Mouse (Mus musculus): ENCODE data around the gene Chkb. TPM values are rescaled to one million over a fixed set of nuclear protein-coding genes. Genes with fewer than 3 reads are reported as not detected.

The Chkb gene
- 115 and 138 TPM in 2 replicates for polyA plus RNA-seq (2012; ENCODE audit: insufficient read depth, insufficient read length, missing spikeins)

DNA sequence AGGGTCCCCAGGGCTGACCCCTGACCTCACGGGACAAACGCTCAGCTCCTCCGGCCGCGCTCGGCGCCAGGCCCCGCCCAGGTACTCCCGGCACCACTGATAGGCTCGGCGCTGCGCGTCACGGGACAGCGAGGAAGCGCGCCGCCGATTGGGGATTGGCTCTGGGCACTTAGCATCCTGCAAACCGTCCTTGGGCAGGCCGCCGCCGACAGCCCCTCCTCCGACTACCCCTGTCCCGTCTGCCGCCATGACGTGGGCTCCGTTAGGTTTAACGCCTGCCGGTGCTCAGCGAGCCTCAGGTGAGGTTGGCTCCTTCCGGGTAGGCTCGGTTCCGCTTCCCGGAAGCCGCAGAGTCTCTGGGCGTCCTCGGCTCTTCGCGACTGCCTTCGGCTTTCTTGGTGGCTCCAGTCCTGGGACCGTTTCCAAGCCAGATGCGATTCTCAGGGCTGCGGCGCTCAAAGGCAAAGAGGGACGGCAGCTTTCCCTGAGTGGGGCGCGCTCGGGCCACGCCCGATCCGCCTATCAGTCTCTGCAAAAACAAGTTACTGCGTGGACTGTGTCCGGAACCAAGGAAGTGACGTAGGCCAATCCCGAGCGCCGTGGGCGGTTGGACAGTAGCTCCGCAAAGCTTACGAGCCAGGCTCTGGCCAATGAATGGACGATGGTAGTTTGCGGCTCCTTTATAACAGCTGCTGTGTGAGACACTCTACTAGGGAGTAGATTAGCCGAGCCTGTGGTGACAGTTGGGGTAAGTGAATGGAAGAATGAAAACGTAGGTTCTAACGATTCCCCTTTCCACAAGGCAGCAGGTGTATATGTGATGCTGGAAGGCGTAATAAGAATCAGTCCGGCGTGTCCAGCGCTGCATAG is at the start of gene Chkb, which contains the start of the genes C730034F03Rik and Gm44502:
TSS of gene Chkb (minus strand) at position 557 of the 870 bp plus-strand sequence.
TSS of gene C730034F03Rik (plus strand) at position 238 of the 870 bp plus-strand sequence.
TSS of gene Gm44502 (minus strand) at position 345 of the 870 bp plus-strand sequence.
- Histone ChIP-seq H3K4me1 (ENCODE audit: control insufficient read depth, insufficient read depth, low read length) (peaks cover 32% of the 10 kb centered on the region), H3K27ac (ENCODE audit: insufficient read depth, low read depth, low read length) (peak within 1 kb of the TSS; percentile 94), H3K4me3 (ENCODE audit: insufficient read depth, low read length) (peak within 1 kb of the TSS; percentile 63)
- TF ChIP-seq POLR2A (IDR thresholded peaks at IDR 0.05; ENCODE audit: borderline replicate concordance, low read depth, low read length) (no peak), CTCF (IDR thresholded peaks at IDR 0.05; ENCODE audit: low read depth, low read length) (no peak)

DNA sequence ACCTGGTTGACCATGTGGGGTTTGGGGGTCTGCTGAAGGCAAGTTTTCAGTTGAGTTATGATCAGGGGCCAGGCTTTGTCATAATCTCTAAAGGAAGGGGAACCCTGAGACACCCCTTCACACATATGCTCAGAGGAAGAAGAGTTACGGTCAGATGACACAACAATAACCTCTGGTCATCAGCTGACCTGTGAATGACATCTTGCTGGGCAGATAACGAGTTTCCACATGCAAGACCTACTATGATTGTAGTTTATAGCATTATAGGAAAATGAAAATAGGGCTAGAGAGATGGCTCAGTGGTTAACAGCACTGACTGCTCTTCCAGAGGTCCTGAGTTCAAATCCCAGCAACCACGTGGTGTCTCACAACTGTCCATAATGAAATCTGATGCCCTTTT is 48.9 kb upstream of the Chkb start:
- Histone ChIP-seq H3K4me3 (ENCODE audit: insufficient read depth, low read length) (no peak overlapping the region), H3K27ac (ENCODE audit: insufficient read depth, low read depth, low read length) (no peak overlapping the region), H3K4me1 (ENCODE audit: control insufficient read depth, insufficient read depth, low read length) (peaks cover 15% of the 10 kb centered on the region)
- TF ChIP-seq CTCF (IDR thresholded peaks at IDR 0.05; ENCODE audit: low read depth, low read length) (no peak), POLR2A (IDR thresholded peaks at IDR 0.05; ENCODE audit: borderline replicate concordance, low read depth, low read length) (no peak)

DNA sequence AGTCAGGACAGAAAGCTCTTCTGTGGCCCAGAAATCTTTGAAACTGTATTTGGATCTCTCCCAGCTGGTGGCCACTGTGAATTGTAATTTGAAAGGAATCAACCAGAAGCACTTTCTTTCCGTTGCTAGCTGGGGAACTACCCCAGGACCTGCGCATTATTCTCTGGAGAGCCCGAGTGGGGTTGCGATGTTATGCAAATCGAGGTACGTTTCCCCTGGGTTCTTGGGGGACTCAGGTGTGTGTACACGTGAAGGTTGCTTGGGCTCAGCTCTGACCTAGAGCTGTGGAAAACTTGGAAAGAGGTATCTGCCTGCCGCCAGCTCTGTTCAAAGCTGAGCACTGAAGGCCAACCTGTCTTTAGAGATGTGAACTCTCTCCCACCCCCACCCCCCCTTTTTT is 48.1 kb upstream of the Chkb start:
- H3K4me3 ChIP-seq (ENCODE audit: insufficient read depth, low read length), result no peak overlapping the region
- no peak overlapping the region for H3K27ac ChIP-seq (ENCODE audit: insufficient read depth, low read depth, low read length)
- peaks cover 15% of the 10 kb centered on the region for H3K4me1 ChIP-seq (ENCODE audit: control insufficient read depth, insufficient read depth, low read length)
- TF ChIP-seq POLR2A (IDR thresholded peaks at IDR 0.05; ENCODE audit: borderline replicate concordance, low read depth, low read length) (no peak), CTCF (IDR thresholded peaks at IDR 0.05; ENCODE audit: low read depth, low read length) (no peak)

DNA sequence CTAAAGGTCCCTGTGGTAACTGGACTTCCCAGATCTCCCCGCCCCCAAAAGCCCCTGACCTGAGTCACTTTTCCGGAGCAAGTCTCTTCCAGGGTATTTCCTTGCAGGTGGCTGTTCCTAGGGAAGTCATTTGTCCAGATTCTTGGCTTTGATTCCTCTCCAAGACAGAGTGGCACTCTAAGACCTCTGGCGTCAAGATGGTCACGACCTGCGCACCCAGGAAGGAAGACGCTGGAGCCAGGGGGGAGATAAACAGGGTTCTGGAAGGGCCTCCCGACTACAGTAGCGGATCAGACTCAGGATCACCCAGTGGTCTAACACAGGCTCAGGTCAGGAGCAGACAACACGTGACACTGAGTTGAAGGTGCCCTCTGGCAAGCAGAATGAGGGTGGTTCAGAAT is 47.4 kb upstream of the Chkb start, which contains the start of gene Arsa:
TSS of gene Arsa (minus strand) at position 335 of the 401 bp plus-strand sequence.
- H3K4me1 ChIP-seq (ENCODE audit: control insufficient read depth, insufficient read depth, low read length), result peaks cover 15% of the 10 kb centered on the region
- H3K4me3 ChIP-seq (ENCODE audit: insufficient read depth, low read length), result peak within 1 kb of the TSS; percentile 71
- peak within 1 kb of the TSS; percentile 14 for H3K27ac ChIP-seq (ENCODE audit: insufficient read depth, low read depth, low read length)
- TF ChIP-seq CTCF (IDR thresholded peaks at IDR 0.05; ENCODE audit: low read depth, low read length) (no peak), POLR2A (IDR thresholded peaks at IDR 0.05; ENCODE audit: borderline replicate concordance, low read depth, low read length) (no peak)

DNA sequence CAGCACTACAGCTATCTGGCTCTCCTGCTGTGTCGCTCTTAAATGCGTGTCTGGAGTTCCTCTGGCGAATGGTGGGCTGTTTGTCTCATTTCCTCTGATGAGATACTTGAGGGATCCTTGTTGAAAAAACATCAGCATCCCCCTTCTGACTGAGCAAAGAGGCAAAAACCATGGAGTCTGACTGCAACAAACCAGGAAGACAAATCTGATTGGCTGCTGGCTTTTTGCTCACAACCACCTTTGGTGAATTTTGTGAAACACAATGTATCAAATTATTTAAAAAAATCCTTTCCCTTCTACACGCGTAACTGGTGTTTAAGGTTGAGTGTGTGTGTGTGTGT is 46.7 kb upstream of the Chkb start:
- TF ChIP-seq CTCF (IDR thresholded peaks at IDR 0.05; ENCODE audit: low read depth, low read length), result no peak
- no peak for TF ChIP-seq POLR2A (IDR thresholded peaks at IDR 0.05; ENCODE audit: borderline replicate concordance, low read depth, low read length)
- H3K4me1 ChIP-seq (ENCODE audit: control insufficient read depth, insufficient read depth, low read length), result peaks cover 15% of the 10 kb centered on the region
- H3K27ac ChIP-seq (ENCODE audit: insufficient read depth, low read depth, low read length), result peak overlapping the region; percentile 14
- peak overlapping the region; percentile 71 for H3K4me3 ChIP-seq (ENCODE audit: insufficient read depth, low read length)

- peak overlapping the region; percentile 71 for H3K4me3 ChIP-seq (ENCODE audit: insufficient read depth, low read length)
- H3K27ac ChIP-seq (ENCODE audit: insufficient read depth, low read depth, low read length), result peak overlapping the region; percentile 14
- peaks cover 15% of the 10 kb centered on the region for H3K4me1 ChIP-seq (ENCODE audit: control insufficient read depth, insufficient read depth, low read length)
- peak; percentile 31; the same call in 1 of the 2 replicates for TF ChIP-seq POLR2A (IDR thresholded peaks at IDR 0.05; ENCODE audit: borderline replicate concordance, low read depth, low read length)
- TF ChIP-seq CTCF (IDR thresholded peaks at IDR 0.05; ENCODE audit: low read depth, low read length), result no peak
Observed at GRCm38 (mm10) chr15:89475611-89476474, 46.1 kb upstream of the Chkb start.

DNA sequence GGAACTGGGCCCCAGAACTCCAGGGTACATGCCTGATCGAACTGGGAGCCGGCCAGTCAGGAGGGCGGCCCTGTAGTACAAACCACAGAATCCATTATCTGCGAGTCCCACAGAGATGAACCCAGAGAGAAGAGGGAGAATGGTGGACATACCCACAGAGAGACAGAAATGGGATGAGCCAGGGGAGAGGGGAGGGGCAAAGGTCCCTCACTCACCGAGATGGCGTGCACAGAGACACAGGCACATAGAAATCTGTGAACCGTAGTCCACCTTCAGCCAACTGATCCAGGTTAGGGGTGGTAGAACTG is 45.5 kb upstream of the Chkb start:
- H3K4me1 ChIP-seq (ENCODE audit: control insufficient read depth, insufficient read depth, low read length), result peaks cover 13% of the 10 kb centered on the region
- peak overlapping the region; percentile 56 for H3K4me3 ChIP-seq (ENCODE audit: insufficient read depth, low read length)
- H3K27ac ChIP-seq (ENCODE audit: insufficient read depth, low read depth, low read length), result no peak overlapping the region
- TF ChIP-seq POLR2A (IDR thresholded peaks at IDR 0.05; ENCODE audit: borderline replicate concordance, low read depth, low read length), result no peak
- no peak for TF ChIP-seq CTCF (IDR thresholded peaks at IDR 0.05; ENCODE audit: low read depth, low read length)

GRCm38 (mm10) chr15:89474596-89475292 is 45.0 kb upstream of the Chkb start:
- Histone ChIP-seq H3K27ac (ENCODE audit: insufficient read depth, low read depth, low read length) (no peak overlapping the region), H3K4me1 (ENCODE audit: control insufficient read depth, insufficient read depth, low read length) (peaks cover 11% of the 10 kb centered on the region), H3K4me3 (ENCODE audit: insufficient read depth, low read length) (no peak overlapping the region)
- TF ChIP-seq CTCF (IDR thresholded peaks at IDR 0.05; ENCODE audit: low read depth, low read length), result no peak
- no peak for TF ChIP-seq POLR2A (IDR thresholded peaks at IDR 0.05; ENCODE audit: borderline replicate concordance, low read depth, low read length)

GRCm38 (mm10) chr15:89473921-89474320 is 44.2 kb upstream of the Chkb start:
- Histone ChIP-seq H3K4me3 (ENCODE audit: insufficient read depth, low read length) (no peak overlapping the region), H3K27ac (ENCODE audit: insufficient read depth, low read depth, low read length) (no peak overlapping the region), H3K4me1 (ENCODE audit: control insufficient read depth, insufficient read depth, low read length) (peaks cover 11% of the 10 kb centered on the region)
- TF ChIP-seq CTCF (IDR thresholded peaks at IDR 0.05; ENCODE audit: low read depth, low read length) (no peak), POLR2A (IDR thresholded peaks at IDR 0.05; ENCODE audit: borderline replicate concordance, low read depth, low read length) (no peak)
